Mouse (Mus musculus) c-Kit-positive CD71-negative TER-119-negative erythroid progenitor cells, embryonic 14.5 days (primary cell): ENCODE measurements around the gene Asb7.

Source experiments
- DNase-seq: peaks from one replicate; pipeline ENCODE4 v3.0.0-alpha.2; 2013; ENCODE audit warnings: low read depth

The Asb7 gene

GRCm38 (mm10) chr7:66653596-66653995 lies 35.8 kb downstream of the Asb7 start:
- no peak for DNase-seq

GRCm38 (mm10) chr7:66652216-66652615 lies 37.2 kb downstream of the Asb7 start:
- no peak for DNase-seq

- no peak for DNase-seq
Observed at GRCm38 (mm10) chr7:66650883-66651282, 38.5 kb downstream of the Asb7 start.

GRCm38 (mm10) chr7:66649181-66649580 lies 40.2 kb downstream of the Asb7 start:
- no peak for DNase-seq

DNA sequence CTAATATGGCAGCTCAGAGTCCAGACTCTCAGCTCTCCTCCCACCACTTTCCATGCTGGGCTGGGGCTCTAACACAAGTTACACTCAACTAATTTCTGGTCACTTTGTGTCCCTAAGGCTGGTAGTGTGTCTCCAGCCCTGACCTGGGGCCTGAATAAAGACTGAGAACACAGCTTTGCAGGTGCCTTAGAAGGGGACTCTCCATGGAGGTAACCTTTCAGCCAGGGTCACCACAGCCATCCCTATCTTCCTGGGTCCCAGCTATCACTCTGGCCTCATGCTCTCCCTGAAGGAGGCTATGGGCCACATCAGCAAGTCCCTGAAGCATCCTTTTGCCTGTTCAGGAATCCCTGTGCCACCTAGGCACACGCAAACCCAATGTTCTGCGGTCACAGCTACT lies 43.7 kb downstream of the Asb7 start:
- no peak for DNase-seq

- DNase-seq: no peak
Observed at GRCm38 (mm10) chr7:66633351-66633750, 56.0 kb downstream of the Asb7 start.

DNA sequence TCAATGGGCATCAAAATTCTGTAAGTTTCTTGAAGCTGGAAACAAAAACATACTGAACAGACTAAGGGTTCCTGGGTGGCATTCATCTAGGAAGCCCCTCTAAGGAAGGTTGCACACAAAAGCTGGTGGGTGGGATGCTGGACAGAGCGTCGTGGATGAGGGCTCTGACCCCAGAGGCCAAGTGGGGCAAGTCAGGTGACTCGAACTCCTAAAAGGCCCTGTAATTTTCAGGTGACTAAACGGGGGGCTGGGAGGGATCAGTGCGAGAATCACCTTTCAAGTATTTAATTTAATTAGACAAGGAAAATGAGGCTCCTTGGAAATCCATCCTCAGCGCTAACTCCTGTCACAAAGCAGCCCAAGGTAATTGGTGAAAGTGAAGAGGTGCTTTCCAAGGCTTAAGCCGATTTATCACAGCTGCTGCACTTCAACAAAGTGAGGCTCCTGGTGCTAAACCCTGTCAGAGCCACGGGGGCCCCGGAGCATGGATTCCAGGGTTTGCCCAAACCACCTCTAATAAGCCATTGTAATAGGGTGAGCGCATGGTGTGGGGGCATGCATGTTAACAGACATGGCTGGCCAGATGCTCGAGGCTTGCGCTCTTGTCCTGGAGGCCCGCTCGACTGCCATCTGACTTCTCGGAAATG lies 59.1 kb downstream of the Asb7 start:
- DNase-seq: no peak

- no peak for DNase-seq
Observed at GRCm38 (mm10) chr7:66629419-66629818, 60.0 kb downstream of the Asb7 start.

GRCm38 (mm10) chr7:66623436-66623835 lies 66.0 kb downstream of the Asb7 start:
- no peak for DNase-seq

GRCm38 (mm10) chr7:66601846-66602245 lies 87.5 kb downstream of the Asb7 start:
- peak; percentile 8 for DNase-seq

DNA sequence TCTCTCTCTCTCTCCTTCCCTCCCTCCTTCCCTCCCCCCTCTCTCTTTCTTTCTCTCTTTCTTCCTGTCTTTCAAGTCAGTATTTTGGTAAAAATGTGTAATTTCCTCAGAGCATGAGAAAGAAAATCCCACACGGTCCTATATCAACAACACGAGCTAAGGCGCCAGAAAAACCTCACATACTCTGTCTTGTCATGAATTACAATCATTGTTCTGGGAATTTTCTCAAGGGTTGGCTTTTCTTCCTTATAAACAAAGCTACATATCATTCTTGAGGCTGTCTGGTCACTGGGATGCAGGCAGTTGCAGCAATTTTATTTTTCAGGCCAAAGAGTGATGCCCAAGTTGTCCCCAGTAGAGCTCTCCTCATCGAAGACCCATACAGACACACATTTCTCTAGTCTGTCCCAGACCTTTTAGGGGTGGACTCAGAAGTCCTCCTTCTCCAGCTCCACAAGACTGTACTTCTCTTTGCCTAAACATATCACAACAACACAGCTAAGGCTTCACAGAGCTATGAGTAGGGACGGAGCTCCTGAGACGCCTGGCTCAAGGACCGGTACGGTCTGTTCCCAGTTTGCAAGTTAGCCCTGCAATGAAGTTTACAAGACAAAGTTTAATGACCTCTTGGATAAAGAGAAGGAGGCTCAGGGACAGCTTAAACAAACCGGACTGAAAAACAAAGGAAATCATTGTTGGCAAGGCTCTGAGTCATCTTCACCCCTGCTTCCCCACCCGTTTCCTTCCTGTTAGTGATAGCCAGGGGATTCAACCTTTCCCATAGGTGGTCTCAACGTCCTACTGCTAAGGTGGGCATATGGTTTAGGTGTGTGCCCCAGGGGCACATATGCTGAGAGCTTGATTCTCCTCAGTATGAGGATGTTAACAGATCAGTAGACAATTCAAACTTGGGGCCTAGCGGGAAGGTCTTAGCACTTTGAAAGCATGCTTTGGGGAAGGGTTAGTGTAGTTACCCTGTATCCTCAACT lies 88.5 kb downstream of the Asb7 start:
- no peak for DNase-seq

DNA sequence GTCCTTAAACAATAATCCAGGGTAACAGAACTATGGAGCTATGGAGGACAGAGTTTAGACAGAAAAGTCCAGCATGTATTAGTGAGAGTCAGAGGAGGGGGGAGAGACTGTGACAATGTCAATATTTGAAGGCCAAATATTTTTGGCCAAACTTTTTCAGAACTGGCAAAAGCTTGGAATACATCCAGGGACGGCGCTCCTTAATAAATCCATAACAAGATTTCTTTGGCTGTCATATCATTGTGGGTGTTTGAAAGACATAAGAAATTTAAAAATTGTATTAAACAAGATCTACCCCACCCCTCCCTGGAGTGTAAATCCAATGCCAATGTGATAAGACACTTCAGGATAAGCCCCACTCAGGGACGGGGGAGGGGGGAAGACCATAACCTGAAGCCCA lies 89.3 kb downstream of the Asb7 start:
- no peak for DNase-seq

DNA sequence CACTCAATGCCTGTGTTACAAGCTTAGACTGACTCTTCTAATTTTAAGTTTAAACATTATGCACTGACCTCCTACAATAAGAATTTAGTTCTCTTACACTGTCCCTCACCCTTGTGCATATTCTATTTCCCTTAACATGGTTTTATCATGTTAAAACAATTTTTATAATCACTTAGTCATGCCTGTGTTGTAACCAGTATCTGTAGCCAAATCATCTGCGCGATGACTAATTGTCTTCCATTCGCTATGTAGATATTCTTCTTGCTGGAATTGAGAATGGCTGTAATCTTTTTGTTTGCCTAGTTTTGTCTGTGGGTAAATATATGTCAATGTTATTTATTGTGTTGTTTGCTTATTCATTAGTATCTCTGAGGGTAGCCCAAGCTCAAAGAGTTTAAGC lies 91.5 kb downstream of the Asb7 start:
- DNase-seq: no peak
